Mouse (Mus musculus): ENCODE measurements around the gene Limk2.

Gene Limk2

GRCm38 (mm10) chr11:3302385-3302784, 106.6 kb downstream of the Limk2 start:
- in situ Hi-C loops (cut with MboI, MseI) = loop anchor here (10.0 kb wide), 1 partner anchor 78 kb away; no protein-coding TSS in a partner anchor

- in situ Hi-C loops (cut with MboI, MseI) = loop anchor here (10.0 kb wide), 1 partner anchor 76 kb away; no protein-coding TSS in a partner anchor
Measured at GRCm38 (mm10) chr11:3301075-3301474, 107.9 kb downstream of the Limk2 start.

- in situ Hi-C loops (cut with MboI, MseI) = no loop called here
Measured at GRCm38 (mm10) chr11:3298813-3299185, 110.2 kb downstream of the Limk2 start.

GRCm38 (mm10) chr11:3297871-3298812, 110.8 kb downstream of the Limk2 start:
- in situ Hi-C loops (cut with MboI, MseI) = no loop called here

- in situ Hi-C loops (cut with MboI, MseI) = no loop called here
Measured at GRCm38 (mm10) chr11:3296056-3296455, 112.9 kb downstream of the Limk2 start.

- in situ Hi-C loops (cut with MboI, MseI) = loop anchor here (5.0 kb wide), 1 partner anchor 38 kb away; the partner anchor contains the start of gene Pik3ip1
Measured at GRCm38 (mm10) chr11:3294641-3295040, 114.3 kb downstream of the Limk2 start.
